Mouse (Mus musculus) neural tube, embryonic 11.5 days (tissue): ENCODE measurements at regions not wholly inside any gene's neighbourhood (a gene's known extent, or its start where the extent isn't known, plus 50 kb on each side); places are given as distances from the start of the nearest gene placed in this dataset.

Experiments used
- ATAC-seq: fragments of 200-750 bp; cut with Nextera tagmentation; 2 replicates; pipeline ENCODE4 v1.8.0; 2017; ENCODE audit warnings: moderate number of reproducible peaks, mild to moderate bottlenecking, moderate TSS enrichment, moderate library complexity; ENCODE audit not compliant: insufficient read depth, low FRiP score, low TSS enrichment
- DNase-seq: peaks from one replicate; pipeline ENCODE4 v3.0.0-alpha.2; 2015; ENCODE audit warnings: low spot score
- H3K27ac ChIP-seq: fragments of 300-500 bp; sonication (generic); 2 replicates; pipeline ENCODE4 v1.5.1; 2014; ENCODE audit warnings: low read depth, mild to moderate bottlenecking, low read length
- H3K27me3 ChIP-seq: fragments of 300-500 bp; sonication (generic); 2 replicates; pipeline ENCODE4 v1.6.1; 2014; ENCODE audit warnings: mild to moderate bottlenecking, low read length, mixed read lengths; ENCODE audit not compliant: control insufficient read depth, insufficient read depth
- H3K36me3 ChIP-seq: fragments of 300-500 bp; sonication (generic); 2 replicates; pipeline ENCODE4 v1.6.1; 2014; ENCODE audit warnings: mild to moderate bottlenecking, low read length, moderate library complexity, mixed read lengths; ENCODE audit not compliant: control insufficient read depth, insufficient read depth
- H3K4me1 ChIP-seq: fragments of 300-500 bp; sonication (generic); 2 replicates; pipeline ENCODE4 v1.6.1; 2014; ENCODE audit warnings: low read length, mixed read lengths; ENCODE audit not compliant: control insufficient read depth, insufficient read depth
- H3K4me2 ChIP-seq: fragments of 300-500 bp; sonication (generic); 2 replicates; pipeline ENCODE4 v1.6.1; 2014; ENCODE audit warnings: low read depth, mild to moderate bottlenecking, moderate library complexity
- H3K4me3 ChIP-seq: fragments of 300-500 bp; sonication (generic); 2 replicates; pipeline ENCODE4 v1.5.1; 2014; ENCODE audit warnings: low read depth, low read length
- H3K9ac ChIP-seq: fragments of 300-500 bp; sonication (generic); 2 replicates; pipeline ENCODE4 v1.6.1; 2014; ENCODE audit warnings: mild to moderate bottlenecking, low read length
- H3K9me3 ChIP-seq: fragments of 300-500 bp; sonication (generic); 2 replicates; pipeline ENCODE4 v1.6.1; 2016; ENCODE audit warnings: low read length; ENCODE audit not compliant: control insufficient read depth
- WGBS: fragments of 180-500 bp; shearing (Covaris S2); extraction: QIAGEN DNeasy Blood & Tissue Kit; methylation state at CpG from one replicate; pipeline ENCODE4 v1.1.7; 2014; 5-methylcytosine and 5-hydroxymethylcytosine counted together

GRCm38 (mm10) chr1:106460957-106461356 lies 253.1 kb downstream of the Bcl2 start:
- H3K4me3 ChIP-seq = no peak overlapping the region
- ATAC-seq (no peak), DNase-seq (no peak)
- peaks cover 3% of the 10 kb centered on the region; the same call in 1 of the 2 replicates for H3K4me1 ChIP-seq
- no peak overlapping the region for H3K27ac ChIP-seq
- H3K27me3 ChIP-seq = no peaks in the 10 kb centered on the region
- H3K9me3 ChIP-seq = no peaks in the 10 kb centered on the region
- no peak overlapping the region for H3K4me2 ChIP-seq
- WGBS = 87% methylated on average over 2 of the region's 2 CpGs
- H3K36me3 ChIP-seq = no peaks in the 10 kb centered on the region
- no peak overlapping the region for H3K9ac ChIP-seq

GRCm38 (mm10) chr1:106449795-106450194 lies 264.3 kb downstream of the Bcl2 start:
- WGBS = 78% methylated on average over 2 of the region's 2 CpGs
- ATAC-seq = no peak
- no peaks in the 10 kb centered on the region for H3K4me1 ChIP-seq

More at GRCm38 (mm10) chr1:106449795-106450194, 264.3 kb downstream of the Bcl2 start:
- Histone ChIP-seq H3K4me3 (no peak overlapping the region), H3K9me3 (no peaks in the 10 kb centered on the region), H3K27me3 (no peaks in the 10 kb centered on the region), H3K36me3 (no peaks in the 10 kb centered on the region), H3K27ac (no peak overlapping the region), H3K9ac (no peak overlapping the region), H3K4me2 (no peak overlapping the region)
- DNase-seq = no peak
